Mouse (Mus musculus) cerebellum, postnatal 4 days (tissue): ENCODE data around the gene Slc45a1.

Experiments
- DNase-seq, 2 experiments: peaks; one replicate each; pipeline ENCODE4 v3.0.0; 2022; ENCODE audit warnings: low spot score in 2 of 2, mixed read lengths in 1 of 2

The Slc45a1 gene

DNA sequence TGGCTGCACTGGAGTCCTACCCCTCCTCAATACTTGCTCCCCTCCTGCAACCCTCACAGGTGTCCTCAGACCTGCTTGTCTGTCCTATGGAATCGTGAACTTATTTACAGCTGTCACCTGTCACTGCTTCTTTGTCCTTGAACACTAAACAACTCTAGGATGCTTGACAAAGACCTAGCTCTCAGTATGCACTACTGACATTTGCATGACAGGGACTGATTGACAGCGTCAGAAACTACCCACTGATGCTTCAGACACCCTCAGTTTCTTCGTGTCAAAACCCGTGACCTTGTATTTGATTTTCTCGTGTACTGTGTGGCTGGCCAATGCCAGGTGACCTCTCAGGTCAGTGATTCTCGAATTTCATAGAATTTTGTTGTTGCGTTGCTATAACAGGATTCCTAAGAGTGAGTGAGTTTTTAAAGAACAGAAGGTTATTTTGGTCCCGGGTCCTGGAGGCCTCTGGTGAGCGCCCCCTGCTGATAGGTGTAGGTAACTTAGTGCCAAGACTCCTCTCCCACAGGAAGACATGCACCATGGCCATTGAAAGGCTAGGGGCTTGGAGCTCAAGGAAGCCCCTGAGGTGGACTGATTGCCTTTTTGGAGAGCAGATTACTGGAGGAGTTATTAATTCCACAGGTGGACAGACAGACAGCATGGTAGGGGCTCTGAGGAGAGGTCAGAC lies 8.1 kb upstream of the Slc45a1 start:
- DNase-seq = no peak

- no peak for DNase-seq
Observed at GRCm38 (mm10) chr4:150656504-150656903, 4.5 kb upstream of the Slc45a1 start.

DNA sequence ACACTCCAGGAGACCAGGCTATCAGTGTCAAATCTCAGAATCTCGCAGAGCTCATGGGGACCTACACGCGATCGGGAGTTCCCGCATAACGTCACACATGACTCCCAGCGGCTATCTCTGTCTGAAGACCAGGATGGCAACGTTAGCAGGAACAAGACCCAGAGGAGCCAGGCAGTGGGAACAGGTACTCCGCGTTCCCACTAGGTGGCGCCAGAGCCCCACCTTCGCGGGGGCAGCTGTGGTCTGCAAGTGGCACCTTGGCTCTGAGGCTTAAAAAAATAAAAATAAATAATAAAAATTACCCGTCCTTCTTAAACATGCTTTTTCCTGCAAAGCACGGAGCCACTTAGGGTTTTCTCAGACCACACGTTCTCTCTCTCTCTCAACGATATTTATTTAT lies 4.0 kb upstream of the Slc45a1 start:
- peak; percentile 80 to 92 for DNase-seq

DNA sequence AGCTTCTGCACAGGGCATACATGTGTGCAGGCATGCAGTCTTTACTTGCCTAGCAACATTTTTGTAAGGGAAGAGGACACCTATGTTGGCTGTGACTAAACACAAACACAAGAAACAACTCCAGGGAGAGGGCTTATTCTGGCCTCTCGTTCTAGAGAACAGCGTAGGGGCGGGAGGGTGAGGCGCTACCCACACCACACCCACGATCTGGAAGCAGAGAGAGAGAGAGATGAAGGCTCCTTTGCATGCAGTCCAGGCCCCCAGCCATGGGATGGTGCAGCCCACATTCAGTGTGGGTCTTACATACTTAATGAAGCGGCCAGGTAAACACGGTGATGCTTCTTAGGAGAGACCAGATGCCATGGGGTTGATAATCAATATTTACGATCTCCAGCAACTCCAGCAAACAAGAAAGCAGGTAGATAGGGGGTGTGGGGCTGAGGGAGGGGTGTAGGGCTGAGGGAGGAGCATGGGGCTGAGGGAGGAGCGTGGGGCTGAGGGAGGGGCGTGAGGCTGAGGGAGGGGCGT lies 1.2 kb upstream of the Slc45a1 start:
- no peak for DNase-seq

DNA sequence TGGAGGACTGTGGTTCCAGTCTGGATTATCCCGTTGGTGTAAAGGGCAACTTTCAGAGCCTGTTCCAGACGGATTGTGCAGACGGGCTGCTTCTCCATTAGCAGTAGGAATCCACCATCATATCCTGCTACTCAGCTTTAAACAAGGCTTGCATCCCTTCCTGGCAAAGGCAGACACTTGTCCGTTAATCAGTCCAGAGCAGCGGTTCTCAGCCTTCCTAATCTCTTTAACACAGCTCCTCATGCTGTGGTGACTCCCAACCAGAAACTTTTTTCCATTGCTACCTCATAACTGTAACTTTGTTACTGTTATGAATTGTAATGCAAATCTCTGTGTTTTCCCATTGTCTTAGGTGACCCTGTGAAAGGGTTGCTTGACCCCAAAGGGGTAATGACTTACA lies 2.6 kb downstream of the Slc45a1 start:
- DNase-seq = no peak

DNA sequence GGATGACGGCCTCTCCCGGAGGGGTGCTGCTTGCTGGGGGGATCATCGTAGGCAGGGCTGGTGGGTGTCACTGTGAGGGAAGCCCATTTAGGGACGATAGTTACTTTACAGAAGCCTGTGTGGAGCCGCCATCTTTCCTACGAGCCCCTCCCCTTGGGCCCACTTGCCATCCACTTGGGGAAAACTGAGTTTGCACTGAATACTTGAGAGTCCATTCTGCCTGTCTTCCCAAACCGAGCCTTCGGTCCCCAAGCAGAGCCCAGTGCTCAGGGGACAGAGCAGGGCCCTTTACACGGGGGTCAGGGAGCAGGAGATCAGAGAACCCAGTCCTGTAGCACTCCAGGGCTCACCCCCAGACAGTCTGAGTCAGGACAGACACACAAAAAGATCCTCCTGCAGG lies 7.7 kb downstream of the Slc45a1 start:
- DNase-seq = no peak

DNA sequence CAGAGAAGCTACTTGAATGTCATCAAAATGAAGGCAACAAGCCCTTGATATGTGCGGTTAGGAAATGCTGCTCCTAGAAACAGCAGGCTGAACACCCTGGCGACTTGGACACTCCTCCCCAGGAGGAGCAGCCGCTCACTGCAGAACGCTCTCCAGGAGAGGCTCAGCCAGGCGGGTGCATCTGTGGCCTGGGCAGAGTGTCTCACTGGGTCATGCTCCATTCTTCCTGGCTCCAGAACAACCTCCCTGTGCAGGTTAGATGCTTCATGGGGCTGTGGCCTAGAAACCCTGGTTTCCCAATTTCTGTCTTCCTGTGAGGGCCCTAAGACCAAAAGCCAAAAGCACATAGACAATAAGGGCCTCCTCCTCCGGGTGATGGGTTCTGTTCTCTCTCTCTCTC lies 15.3 kb downstream of the Slc45a1 start:
- DNase-seq = no peak

DNA sequence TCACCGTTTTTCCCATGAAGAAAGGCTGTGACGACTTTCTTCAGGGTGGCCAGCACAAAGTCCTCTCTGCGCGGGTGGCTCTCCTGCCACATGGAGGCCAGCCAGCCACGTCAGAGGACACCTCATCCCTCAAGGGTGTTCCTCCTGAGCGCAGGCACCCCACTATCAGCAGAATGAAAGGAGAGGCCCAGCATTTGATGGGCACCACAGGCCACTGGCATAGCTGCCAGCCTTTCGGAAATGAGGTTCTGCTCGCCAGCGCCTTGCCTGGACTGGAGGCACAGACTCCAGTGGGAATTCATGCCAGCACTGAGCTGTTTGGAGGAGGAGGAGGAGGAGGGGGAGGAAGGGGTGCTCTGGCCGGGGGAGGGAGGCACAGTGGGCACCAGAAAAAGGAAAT lies 16.4 kb downstream of the Slc45a1 start:
- DNase-seq = no peak

DNA sequence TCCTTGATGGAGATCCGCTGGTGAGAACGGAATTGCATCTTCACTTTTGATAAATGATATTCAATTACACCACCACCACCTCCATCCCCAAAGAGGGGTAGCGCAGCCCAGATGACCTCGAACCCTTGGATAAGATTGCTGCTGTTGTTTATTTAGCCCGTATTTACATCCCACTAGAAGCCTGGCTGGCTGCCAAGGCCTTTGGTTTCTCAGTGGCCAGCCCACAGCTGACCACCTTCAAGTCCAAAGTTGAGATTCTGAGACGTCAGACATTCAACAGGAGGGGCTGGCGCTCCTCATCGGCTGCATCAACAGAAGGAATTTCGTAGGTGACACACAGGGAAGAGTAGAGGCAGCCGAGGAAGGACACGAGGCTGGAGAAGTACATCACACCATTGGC lies 22.7 kb downstream of the Slc45a1 start:
- DNase-seq = no peak

GRCm38 (mm10) chr4:150625951-150626732 lies 25.8 kb downstream of the Slc45a1 start:
- DNase-seq = peak in 1 of 2 experiments; percentile 61

DNA sequence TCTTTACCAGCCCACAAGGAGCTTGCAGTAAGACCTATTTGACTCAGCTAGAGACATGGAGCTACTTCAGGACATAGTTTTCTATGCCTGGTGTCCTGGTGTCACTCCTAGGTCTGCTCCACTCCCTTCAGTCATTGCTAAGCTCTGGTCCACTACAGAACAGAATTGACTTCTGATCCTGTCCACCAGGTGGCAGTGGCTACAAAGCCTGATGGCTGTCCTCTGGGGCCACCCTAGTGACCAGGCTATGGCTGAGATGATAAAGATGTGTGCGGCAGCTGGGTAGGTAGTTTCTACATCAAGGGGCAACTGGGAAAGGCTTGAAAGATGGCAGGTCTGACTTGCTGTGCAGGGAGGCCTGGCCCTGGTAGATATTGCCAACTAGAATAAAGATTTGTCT lies 26.5 kb downstream of the Slc45a1 start:
- DNase-seq = peak in 1 of 2 experiments; percentile 71

DNA sequence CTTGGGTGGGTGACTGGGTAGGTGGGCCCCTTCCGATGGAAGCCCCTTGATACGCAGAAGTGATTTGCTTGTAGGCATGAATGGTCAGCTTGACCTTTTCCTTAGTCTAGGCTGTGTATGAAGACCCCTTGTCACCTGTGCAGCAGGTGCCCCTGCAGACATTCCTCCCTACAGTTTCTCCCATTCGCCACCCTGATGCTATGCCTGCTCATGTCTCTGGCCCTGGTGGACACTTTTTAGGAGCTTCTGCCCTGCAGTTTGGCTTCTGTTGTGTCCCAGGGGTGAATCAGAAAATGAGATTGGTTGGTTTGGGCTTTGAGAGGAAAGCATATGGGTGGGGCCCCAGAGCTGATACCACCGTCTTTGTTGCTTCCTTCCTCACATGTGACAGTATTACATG lies 27.0 kb downstream of the Slc45a1 start:
- no peak for DNase-seq

GRCm38 (mm10) chr4:150624214-150624823 lies 27.7 kb downstream of the Slc45a1 start:
- no peak for DNase-seq

DNA sequence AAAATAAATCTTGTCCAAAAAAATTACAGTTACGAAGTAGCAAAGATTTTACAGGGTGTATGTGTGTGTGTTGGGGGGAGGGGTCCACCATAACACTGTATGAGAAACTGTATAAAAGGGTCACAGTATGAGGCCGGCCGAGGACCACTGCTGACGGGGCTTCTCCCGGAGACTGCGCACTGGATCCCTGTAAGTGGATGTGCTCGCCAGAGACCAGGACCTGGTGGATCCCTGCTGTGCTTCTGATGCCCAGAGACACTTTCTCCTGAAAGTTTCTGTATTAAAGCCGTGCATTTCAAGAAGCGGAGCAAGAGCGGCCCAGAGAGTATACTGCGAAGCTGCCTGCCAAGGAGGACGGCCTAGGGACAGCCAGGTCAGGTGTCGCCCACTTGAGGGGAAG lies 29.3 kb downstream of the Slc45a1 start:
- no peak for DNase-seq

- no peak for DNase-seq
Observed at GRCm38 (mm10) chr4:150619011-150619410, 33.0 kb downstream of the Slc45a1 start.

DNA sequence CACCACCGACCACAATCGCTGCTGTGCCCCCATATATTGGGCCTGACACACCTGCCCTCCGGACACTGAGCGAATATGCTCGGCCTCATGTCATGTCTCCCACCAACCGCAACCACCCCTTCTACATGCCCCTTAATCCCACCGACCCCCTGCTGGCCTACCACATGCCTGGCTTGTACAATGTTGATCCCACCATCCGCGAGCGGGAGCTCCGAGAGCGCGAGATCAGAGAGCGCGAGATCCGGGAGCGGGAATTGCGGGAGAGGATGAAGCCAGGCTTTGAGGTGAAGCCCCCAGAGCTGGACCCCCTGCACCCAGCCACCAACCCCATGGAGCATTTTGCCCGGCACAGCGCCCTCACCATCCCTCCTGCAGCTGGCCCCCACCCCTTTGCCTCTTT lies 35.1 kb downstream of the Slc45a1 start:
- DNase-seq = no peak

- no peak for DNase-seq
Observed at GRCm38 (mm10) chr4:150616029-150616420, 35.9 kb downstream of the Slc45a1 start.

DNA sequence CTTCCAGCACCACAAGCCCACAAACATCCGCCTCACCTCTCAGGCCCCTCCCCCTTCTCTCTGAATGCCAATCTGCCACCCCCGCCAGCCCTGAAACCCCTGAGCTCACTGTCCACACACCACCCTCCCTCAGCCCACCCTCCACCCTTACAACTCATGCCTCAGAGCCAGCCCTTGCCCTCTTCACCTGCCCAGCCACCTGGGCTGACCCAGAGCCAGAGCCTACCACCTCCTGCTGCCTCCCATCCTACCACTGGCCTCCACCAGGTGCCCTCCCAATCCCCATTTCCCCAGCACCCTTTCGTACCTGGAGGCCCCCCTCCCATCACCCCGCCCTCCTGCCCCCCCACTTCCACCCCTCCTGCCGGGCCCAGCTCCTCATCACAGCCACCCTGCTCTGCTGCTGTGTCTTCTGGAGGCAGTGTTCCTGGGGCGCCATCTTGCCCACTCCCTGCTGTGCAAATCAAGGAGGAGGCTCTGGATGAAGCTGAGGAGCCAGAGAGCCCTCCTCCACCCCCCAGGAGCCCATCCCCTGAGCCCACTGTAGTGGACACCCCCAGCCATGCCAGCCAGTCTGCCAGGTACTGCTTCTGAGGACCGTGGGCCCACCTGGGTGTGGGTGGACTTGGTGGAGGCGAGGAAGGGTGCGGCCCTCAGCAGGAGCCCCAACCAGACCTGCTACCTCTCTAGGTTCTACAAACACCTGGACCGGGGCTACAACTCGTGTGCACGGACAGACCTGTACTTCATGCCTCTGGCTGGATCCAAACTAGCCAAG lies 36.5 kb downstream of the Slc45a1 start:
- DNase-seq = no peak

GRCm38 (mm10) chr4:150613715-150614114 lies 38.3 kb downstream of the Slc45a1 start:
- DNase-seq = no peak

- DNase-seq = no peak
Observed at GRCm38 (mm10) chr4:150608670-150609069, 43.3 kb downstream of the Slc45a1 start.

GRCm38 (mm10) chr4:150606449-150607161 lies 45.4 kb downstream of the Slc45a1 start:
- DNase-seq = no peak
